ENCODE assay signal across 15 mouse cellular contexts in genomic region chr5:118757396-118758301, GRCm38 (mm10).
A peak's percentile ranks its signal among the peaks of the same experiment; 100 is the strongest.
DNase-seq lines count a peak whose midpoint lies in the region; ATAC-seq and TF ChIP-seq lines count a peak whose summit lies in the region.
"Had no signal": no experiment of that assay in that cellular context is flagged by ENCODE, and none has a peak within 500 bp of the region (broad histone marks: within the 10 kb centered on the region; RNA-seq: fewer than 3 reads in every experiment).

No protein-coding gene starts in this region.

- TF ChIP-seq POLR2A in liver, adult 2 months (IDR thresholded peaks at IDR 0.05; ENCODE audit: extremely low read depth, insufficient read depth, low read length) = no peak

- peaks cover 25% of the 10 kb centered on the region; the same call in 1 of the 2 replicates for H3K36me3 ChIP-seq in liver, adult 2 months (ENCODE audit: control insufficient read depth, insufficient read depth, low read length)
- peaks cover 98% of the 10 kb centered on the region for H3K36me3 ChIP-seq in liver, postnatal 0 days (replicated peaks; ENCODE audit: insufficient read depth, low read length)

- no peak overlapping the region for H3K4me2 ChIP-seq in liver, postnatal 0 days (ENCODE audit: low read depth, low read length)
- H3K4me2 ChIP-seq: liver, embryonic 12.5 days; neural tube, embryonic 12.5 days had no signal

- no peak for TF ChIP-seq CTCF in liver, adult 2 months (IDR thresholded peaks at IDR 0.05; ENCODE audit: low read depth, low read length)
- TF ChIP-seq CTCF in liver, postnatal 0 days (IDR thresholded peaks at IDR 0.05; ENCODE audit: low read depth) = no peak

- H3K79me2 ChIP-seq in liver, adult 2 months (ENCODE audit: control insufficient read depth, insufficient read depth, low read length) = no peaks in the 10 kb centered on the region

- no peaks in the 10 kb centered on the region for H3K27me3 ChIP-seq in liver, adult 2 months (ENCODE audit: control insufficient read depth, insufficient read depth, low read length)
- H3K27me3 ChIP-seq in liver, postnatal 0 days (ENCODE audit: insufficient read depth, low read length) = no peaks in the 10 kb centered on the region
- H3K27me3 ChIP-seq: liver, embryonic 12.5 days; neural tube, embryonic 12.5 days; Patski had no signal

- no peak for ATAC-seq in liver, postnatal 0 days
- ATAC-seq: forebrain, embryonic 14.5 days; liver, embryonic 12.5 days; Patski had no signal

- TF ChIP-seq EP300 in liver, postnatal 0 days (IDR thresholded peaks at IDR 0.05; ENCODE audit: low read depth) = no peak

- 77% methylated on average over 17 of the region's 17 CpGs for WGBS in liver, adult 2 months
- WGBS in liver, postnatal 0 days (ENCODE audit: insufficient replicate concordance) = 86% methylated on average over 17 of the region's 17 CpGs

- H3K4me1 ChIP-seq in liver, adult 2 months (ENCODE audit: control insufficient read depth, insufficient read depth, low read length) = no peaks in the 10 kb centered on the region
- H3K4me1 ChIP-seq in liver, postnatal 0 days (ENCODE audit: insufficient read depth) = no peaks in the 10 kb centered on the region
- H3K4me1 ChIP-seq: liver, embryonic 12.5 days; neural tube, embryonic 12.5 days had no signal

- no peaks in the 10 kb centered on the region for H3K9me3 ChIP-seq in liver, postnatal 0 days (ENCODE audit: low read length)
- H3K9me3 ChIP-seq: liver, embryonic 12.5 days; neural tube, embryonic 12.5 days had no signal

- DNase-seq in embryo, embryonic 10.5 days (ENCODE audit: low spot score) = peak; percentile 22
- DNase-seq in embryo, embryonic 11 days = no peak
- DNase-seq in liver, adult 2 months (ENCODE audit: extremely low read depth, low read depth, low spot score) = peak; percentile 19
- no peak for DNase-seq in liver, postnatal 0 days
- peak; percentile 73 for DNase-seq in kidney, adult 9 months
- peak; percentile 54 for DNase-seq in retina, embryonic 14.5 days (ENCODE audit: low spot score)
- DNase-seq in spleen, postnatal 14 days (ENCODE audit: low spot score in 2 of 2) = no peak
- DNase-seq in liver = no peak
- DNase-seq: cerebellum, adult 2 months; gastrocnemius, postnatal 14 days; thymus, postnatal 25 days had no signal

- no peak overlapping the region for H3K4me3 ChIP-seq in liver, adult 2 months (ENCODE audit: insufficient read depth, low read depth, low read length)
- H3K4me3 ChIP-seq in liver, postnatal 0 days (ENCODE audit: low read depth, low read length) = no peak overlapping the region
- H3K4me3 ChIP-seq: liver, embryonic 12.5 days; neural tube, embryonic 12.5 days had no signal

- H3K27ac ChIP-seq in liver, adult 2 months (replicated peaks; ENCODE audit: insufficient read depth, low read depth, low read length) = no peak overlapping the region
- H3K27ac ChIP-seq in liver, postnatal 0 days (ENCODE audit: low read depth) = no peak overlapping the region
- H3K27ac ChIP-seq: liver, embryonic 12.5 days; neural tube, embryonic 12.5 days had no signal

- H3K9ac ChIP-seq in liver, adult 2 months (ENCODE audit: low read depth, low read length) = no peak overlapping the region
- H3K9ac ChIP-seq in liver, postnatal 0 days (replicated peaks) = no peak overlapping the region
- H3K9ac ChIP-seq: liver, embryonic 12.5 days; neural tube, embryonic 12.5 days had no signal

Comparison
In these comparisons a context has a peak if more than half of its experiments do, and no peak if none do; other contexts are left out.
1. DNase-seq: peak in embryo, embryonic 10.5 days (single experiment), liver, adult 2 months (single experiment), kidney, adult 9 months (single experiment) and retina, embryonic 14.5 days (single experiment); none in embryo, embryonic 11 days (single experiment), liver, postnatal 0 days (single experiment), spleen, postnatal 14 days (0 of 2) and liver (single experiment).